Mouse (Mus musculus): ENCODE measurements at regions not wholly inside any gene's neighbourhood (a gene's known extent, or its start where the extent isn't known, plus 50 kb on each side); places are given as distances from the start of the nearest gene placed in this dataset.

GRCm38 (mm10) chr16:70095221-70095620 lies 218.5 kb upstream of the Gbe1 start:
- DNase-seq (ENCODE audit: low read depth) = no peak

DNA sequence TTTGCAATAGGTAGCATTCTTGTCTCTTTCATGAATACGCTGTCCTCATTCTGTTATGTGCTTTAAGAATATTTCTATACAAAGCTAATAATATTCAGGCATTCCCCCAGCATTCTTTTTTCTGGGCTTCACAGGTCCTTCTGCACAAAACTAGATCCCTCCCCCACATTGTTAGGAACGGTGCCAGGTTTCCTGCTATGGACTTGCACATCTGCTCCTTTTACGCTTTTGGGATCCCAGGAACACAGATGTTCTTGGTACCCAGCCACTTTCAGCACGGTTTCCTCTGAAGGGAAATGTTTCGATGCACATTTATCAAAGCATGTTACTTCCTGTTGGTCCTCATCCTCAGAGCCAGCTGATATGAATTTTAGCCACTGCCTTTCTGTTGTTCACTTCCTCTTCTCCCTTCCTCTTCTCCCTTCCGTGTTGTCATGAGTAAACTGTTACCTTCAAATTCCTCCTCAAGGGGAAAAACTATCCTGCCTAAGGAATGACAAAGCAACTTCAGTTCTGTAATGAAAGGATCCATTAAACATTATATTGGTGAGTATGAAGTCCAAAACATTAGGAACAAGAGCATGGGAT lies 209.9 kb upstream of the Gbe1 start:
- DNase-seq (ENCODE audit: low read depth) = no peak

DNA sequence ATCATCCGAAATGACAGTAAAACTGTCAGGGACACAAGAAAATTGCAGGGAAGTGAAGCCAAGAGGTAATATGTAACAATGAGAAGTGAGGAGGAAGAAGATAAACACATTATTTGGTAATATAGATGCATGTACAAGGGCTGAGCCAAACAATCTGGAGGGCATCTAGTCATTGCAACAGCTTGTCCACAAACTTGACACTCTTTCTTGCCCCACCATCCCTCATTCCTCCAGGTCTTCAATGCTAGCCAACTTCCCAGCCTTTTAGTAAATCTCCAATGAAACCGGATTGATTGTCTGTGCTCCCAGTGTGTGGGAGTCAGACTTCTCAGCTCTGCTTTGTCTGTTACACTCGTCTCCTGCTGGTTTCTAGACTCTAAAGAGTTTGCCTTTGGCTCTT lies 172.3 kb upstream of the Gbe1 start:
- DNase-seq (ENCODE audit: low read depth) = no peak

GRCm38 (mm10) chr16:70147673-70148359 lies 165.9 kb upstream of the Gbe1 start:
- DNase-seq (ENCODE audit: low read depth) = no peak

DNA sequence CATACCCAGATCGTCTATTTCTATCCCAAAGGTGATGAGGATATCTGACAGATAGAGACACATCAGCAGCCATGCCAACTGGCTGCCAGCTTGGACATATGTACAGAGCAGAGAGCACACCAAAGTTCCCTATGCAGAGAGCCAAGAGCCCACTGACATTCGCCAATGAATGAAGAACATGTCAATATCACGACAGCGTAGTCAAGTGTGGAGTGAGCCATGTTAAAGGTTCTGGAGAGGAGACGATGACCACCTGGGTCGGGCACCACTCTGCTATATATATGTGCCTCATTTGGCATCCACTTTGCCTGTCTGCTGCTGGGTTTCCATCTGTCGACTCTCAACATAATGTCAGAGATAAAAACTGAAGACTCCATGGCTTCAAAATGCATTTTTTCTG lies 159.2 kb upstream of the Gbe1 start:
- no peak for DNase-seq (ENCODE audit: low read depth)

DNA sequence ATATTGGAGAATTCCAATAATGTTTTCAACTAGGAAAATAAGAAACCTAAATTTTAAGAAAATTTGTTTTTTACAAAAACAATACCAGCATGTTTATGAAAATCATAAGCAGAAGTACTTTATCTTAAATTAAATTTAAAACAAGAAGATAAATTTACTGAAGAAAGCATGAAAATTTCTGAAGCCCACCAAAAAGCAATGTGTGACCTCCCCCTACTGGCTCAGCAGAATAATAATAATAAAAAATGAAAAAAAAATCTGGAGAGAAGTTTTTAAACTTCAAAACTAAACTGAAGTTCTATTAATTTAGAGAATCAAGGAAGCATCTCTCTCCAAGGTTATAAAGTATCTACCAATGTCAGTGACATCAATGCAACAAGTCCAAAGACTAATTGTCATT lies 153.2 kb upstream of the Gbe1 start:
- DNase-seq (ENCODE audit: low read depth) = no peak

DNA sequence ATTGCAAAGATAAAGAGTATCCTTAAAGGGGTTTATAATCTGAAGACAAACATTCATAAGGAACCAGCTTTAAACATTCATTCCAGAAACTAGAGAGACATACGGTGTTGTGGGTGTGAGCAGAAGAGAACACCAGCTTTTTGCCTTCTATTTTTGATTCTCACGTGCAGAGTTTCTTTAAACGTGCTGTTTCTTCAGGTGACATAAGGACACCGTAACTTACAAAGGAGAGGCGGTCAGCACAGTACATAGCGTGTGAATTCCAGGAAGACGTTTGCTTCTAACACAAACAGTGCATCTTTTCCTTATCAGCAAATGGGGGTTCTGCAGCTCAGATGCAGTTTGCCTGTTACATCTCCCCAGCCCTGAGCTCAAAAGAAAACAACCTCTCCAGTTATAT lies 138.6 kb upstream of the Gbe1 start:
- no peak for DNase-seq (ENCODE audit: low read depth)

- no peak for DNase-seq (ENCODE audit: low read depth)
Measured at GRCm38 (mm10) chr16:70178975-70179374, 134.8 kb upstream of the Gbe1 start.

DNA sequence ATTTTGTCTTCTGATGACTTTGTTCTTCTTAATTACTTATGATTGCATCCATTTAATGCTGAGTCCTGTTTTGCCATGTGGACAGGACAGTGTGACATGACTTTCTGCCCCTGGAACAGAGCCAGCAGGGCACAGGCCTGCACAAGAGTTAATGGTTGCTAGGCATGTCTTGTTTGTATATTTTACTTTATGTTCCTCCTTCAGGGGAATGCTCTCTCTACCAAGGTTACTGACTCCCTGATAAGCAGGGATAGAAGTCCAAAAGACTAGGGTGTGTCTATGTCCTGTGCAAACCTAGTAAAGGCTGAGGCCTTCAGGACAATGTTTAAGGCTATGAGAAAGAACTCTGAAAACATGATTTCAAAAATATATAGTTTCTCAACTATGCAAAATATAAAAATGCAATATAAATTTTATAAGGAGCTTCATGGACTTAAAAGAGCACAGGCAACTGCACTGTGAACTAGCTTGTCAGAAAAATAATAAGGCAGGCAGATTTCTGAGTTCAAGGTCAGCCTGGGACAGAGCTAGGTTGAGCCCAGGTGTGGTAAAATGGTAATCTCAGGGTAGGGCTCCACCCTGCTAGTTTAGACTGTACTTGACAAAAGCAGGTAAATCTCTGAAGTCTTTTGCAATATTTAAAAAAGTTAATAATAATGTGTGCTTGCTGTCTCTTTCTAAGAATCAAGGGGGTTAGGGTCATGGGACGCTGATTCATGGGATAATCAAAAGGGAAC lies 99.7 kb upstream of the Gbe1 start:
- DNase-seq (ENCODE audit: low read depth) = no peak

DNA sequence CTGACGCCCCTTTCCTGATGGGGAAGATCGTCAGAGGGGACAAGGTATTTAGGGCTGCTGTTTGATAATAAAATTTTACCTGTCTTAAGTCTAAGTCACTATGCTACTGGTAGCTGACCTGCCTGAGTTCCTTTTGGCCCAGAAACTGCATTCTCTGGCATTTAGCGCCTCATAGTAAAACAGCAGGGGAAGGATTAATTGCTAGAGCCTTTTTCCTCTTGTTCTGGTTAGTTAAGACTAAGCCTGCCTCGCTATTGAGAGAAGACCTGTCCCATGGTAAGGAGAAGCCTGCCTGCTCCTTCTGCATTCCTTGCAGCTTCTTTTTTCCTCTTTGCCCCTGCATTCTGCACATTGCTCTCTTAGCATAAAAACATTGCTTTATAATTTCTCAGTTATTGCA lies 98.9 kb upstream of the Gbe1 start:
- DNase-seq (ENCODE audit: low read depth) = no peak

DNA sequence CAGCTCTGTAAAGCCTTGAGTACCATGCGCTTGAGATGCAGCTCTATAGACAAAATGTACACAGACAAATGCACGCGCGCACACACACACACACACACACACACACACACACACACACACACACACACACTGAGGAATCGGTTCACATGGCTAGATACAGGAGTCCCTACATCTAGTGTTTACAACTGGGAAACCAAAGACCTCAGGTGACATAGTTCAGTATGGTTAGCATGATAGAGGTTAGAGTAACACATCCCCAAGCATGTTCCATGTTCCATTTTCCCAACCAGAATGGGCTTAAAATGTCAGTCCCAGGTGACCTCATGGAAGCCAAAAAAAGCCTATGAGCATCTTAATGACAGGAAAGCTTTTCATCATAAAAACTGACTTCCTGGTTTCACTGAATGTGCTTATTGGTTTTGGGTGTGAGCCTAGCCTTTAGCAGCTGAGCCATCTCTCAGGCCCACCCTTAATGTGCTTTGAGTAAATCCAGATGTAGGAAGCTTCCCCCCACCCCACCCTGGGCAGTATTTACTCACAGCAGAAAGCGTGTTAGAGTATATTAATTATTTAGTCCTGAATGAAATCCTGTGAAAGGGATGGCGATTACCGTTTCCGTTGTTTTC lies 86.0 kb upstream of the Gbe1 start:
- no peak for DNase-seq (ENCODE audit: low read depth)

- no peak for DNase-seq (ENCODE audit: low read depth)
Measured at GRCm38 (mm10) chr16:70232706-70233105, 81.0 kb upstream of the Gbe1 start.

DNA sequence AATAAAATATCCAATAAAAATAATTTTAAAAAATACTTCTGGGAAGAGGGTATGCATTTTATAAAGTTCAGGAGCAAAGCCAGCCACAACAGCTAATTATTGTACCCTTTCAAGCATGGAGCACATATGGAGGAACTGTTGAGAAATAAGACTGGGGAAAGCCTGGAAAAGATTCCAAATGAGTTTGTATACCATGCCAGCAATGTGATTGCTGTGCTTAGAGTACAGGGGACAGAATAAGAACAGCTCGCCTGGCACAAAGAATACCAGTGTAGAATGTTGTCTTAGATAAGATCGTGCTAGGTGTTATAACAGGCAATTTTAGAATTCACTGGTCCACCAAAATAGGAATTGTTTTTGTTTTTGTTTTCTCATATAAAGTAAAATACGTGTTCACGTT lies 78.6 kb upstream of the Gbe1 start:
- no peak for DNase-seq (ENCODE audit: low read depth)

DNA sequence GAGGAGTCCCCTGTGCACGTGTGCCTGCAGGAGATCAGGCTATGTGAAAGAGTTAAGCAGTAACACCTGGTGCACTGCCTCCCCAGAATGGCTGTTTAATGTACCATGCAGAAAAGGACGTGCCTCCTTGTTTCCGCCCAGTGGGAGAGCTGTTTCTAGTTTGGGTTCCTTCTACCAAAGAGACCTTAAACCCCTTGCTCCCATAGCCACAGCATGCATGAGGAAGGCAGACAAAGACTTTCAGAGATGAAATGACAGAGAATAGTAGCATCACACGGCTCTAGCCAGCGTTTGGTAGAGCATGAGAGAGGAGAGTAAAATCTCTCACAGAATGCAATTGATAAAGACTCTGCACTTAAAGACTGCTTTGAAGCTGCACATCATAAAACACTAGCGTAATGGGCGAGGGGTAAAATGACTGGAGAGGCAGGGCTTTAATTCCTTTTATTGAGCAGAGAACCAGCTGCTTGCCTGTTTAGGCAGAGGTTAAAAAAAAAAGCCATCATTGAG lies 74.3 kb upstream of the Gbe1 start:
- no peak for DNase-seq (ENCODE audit: low read depth)

GRCm38 (mm10) chr16:70244205-70244756 lies 69.5 kb upstream of the Gbe1 start:
- DNase-seq (ENCODE audit: low read depth) = no peak

DNA sequence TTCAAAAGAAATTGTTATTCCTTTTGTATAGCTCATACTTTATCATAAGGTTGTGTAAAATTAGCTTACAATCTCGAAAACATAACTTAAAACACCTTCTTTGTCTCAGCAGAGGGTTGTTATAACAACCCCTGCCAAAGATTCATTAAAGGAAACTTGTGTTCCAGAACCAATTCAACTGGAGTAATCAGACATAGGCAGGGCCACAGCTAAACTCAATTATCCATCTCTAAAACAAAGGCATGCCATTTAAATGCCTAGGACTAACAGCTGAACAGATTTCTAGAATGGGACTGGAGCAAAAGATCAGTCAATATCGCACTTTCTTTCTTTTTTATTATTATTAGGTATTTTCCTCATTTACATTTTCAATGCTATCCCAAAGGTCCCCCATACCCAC lies 68.8 kb upstream of the Gbe1 start:
- DNase-seq (ENCODE audit: low read depth) = no peak

DNA sequence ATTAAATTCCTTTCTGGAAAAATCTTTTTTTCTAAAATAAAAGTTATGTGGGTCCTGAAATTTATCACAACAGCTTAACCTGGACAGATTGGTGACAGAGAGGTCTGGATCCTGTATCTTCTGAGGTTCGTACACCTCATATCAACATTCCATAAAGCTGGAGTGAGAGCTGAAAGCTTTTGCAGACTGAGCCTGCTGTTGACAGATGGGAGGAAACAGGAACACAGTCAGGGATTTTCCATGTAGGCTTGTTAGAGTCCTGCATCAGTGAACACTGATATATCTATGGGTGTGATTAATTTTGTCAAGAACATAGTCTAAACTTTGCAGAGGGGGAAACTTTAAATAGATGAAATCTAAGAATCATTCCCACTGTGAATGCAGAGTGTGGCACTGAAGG lies 54.4 kb upstream of the Gbe1 start:
- DNase-seq (ENCODE audit: low read depth) = no peak

DNA sequence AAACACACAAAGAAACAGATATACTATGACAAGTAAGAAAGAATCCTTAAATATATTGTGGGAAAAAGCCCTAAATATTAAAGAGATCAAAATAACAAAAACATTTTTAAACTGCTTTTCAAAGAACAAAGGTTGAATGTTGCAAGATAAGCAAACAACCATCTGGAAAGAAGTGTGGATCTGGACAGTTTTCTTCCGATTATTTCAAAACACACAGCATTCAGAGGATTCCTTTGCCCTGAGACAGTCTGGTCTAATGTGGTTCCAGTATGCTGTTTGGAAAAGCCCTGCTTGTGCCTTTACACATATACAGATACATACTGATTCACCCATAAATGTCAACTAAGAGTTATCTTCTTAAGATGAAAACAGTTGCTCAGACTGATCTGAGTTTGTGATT lies 53.6 kb upstream of the Gbe1 start:
- no peak for DNase-seq (ENCODE audit: low read depth)
